Mouse (Mus musculus): ENCODE data around the gene Aim2.

DNA sequence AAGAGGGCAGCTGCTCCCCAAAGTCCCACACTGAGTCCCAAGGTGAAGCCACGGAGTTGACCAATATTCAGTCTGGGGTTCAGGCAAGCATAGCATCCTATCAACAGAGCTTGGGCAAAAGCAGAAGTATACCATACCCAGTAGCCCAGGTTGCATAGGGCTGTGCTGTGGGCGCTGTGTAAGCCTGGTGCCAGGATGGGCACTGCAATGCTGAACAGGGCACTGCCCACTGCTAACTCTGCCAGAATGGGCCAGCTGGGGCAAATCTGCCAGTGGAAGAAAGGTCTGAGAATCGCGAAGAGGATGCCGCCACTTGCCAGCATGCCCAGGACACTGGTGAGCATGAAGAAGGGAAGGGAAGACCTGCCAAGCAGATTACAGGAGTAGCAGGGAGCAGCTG, 18.3 kb upstream of the Aim2 start:
- TF ChIP-seq MAX (IDR thresholded peaks at IDR 0.05) (no peak), CTCF (IDR thresholded peaks at IDR 0.05; ENCODE audit: control insufficient read depth, insufficient read depth, insufficient read length) (no peak), MYOD1 (IDR thresholded peaks at IDR 0.05; ENCODE audit: control insufficient read depth, insufficient read length, low read depth) (no peak)
